Mouse (Mus musculus) lung, postnatal 14 days (tissue): ENCODE measurements at regions not wholly inside any gene's neighbourhood (a gene's known extent, or its start where the extent isn't known, plus 50 kb on each side); places are given as distances from the start of the nearest gene placed in this dataset.
A peak's percentile ranks its signal among the peaks of the same experiment; 100 is the strongest.

Experiments used
- DNase-seq: peaks from one replicate; pipeline ENCODE4 v3.0.0; 2021

DNA sequence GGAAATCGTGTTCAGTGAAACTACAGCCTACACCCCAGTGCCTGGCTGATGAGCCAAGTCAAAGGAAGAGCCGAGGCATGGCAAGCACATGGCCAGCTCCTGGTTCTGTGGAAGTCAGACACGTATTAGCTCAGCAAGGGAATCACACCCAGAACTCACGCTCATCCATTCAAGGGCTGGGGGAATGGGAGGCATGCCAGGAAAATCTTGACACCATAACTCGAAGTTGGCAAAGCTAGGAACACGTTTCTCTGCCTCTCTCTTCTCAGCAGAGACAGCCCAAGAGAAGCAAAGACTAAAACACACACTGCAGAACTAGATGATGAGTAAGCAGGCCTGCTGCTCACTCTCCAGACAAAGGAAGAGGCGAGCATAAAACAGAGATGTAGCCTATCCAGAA lies 53.5 kb upstream of the Ypel5 start:
- DNase-seq: no peak

DNA sequence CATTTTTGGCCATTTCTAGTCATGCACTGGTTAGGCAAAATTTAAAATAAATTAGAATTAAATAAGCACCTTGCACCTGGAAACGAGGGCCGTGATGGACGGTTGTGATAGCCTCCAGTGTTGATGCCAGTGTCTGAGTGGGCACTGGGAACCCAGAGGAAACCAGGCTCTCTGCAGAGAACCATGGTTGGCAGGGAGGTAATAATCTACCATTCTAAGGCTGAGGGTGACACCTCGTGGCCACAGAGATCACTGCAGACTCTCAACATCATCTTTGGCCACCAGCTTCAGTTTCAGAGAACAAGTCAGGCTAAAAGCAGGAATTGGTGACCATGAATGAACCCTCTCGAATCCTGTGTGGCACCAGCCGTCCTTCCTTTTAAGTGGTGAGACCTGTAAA lies 54.5 kb upstream of the Ypel5 start:
- DNase-seq: peak; percentile 73

DNA sequence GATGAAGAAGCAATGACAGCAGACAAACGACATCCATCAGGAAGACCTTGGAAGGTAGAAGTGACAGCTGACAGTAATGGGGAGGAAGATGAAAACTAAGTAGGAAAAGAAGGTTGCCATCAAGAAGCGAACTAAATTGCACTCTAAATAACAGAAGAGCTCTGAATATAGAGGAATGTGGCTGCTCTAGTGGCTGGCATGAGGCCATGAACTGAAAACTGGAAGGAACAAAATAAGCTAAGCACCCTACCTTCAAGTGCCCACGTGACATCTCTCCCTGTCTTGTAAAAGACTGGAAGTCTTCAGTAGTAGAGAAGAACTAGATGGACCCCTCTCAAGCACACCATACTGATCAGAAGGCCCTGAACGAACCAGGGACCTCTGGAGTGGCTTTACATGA lies 68.0 kb upstream of the Ypel5 start:
- peak; percentile 21 for DNase-seq

DNA sequence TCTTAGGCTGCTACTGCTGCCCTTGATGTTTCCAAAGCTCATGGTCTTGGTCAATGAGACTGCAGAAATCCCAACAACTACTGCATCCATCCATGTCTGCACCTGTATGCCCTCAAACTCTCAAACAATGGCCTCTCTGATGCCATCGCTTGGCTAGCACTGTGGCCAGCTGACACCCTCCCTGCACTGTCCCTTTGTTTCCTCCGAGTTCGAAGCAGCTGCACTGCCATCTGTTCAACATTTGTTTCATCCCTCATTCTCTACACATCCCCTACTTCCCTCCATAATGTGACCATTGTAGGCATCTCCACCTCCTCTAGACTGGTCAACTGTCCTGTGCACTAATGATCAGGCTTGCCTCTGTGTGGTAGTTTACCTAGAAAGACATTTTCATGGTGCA lies 75.3 kb upstream of the Ypel5 start:
- DNase-seq: no peak

DNA sequence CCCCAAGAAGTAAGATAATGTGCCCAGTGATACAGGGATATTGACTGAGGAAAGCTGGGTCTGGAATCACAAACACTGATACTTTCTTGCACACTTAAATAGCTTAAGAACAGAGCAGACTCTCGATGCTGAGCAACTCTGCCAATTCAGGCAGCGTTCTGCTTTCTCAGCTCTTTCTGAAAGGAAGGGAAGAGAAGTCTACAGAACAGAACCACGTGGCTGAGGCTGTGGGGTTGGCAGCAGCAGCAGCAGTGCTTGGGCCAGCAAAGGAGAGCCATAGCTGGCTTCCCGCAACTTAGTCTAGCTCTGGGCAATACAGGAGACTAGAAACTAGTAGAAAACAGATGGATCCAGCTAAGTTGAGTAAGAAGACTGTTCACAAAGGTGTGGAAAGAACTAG lies 89.8 kb upstream of the Ypel5 start:
- DNase-seq: no peak

DNA sequence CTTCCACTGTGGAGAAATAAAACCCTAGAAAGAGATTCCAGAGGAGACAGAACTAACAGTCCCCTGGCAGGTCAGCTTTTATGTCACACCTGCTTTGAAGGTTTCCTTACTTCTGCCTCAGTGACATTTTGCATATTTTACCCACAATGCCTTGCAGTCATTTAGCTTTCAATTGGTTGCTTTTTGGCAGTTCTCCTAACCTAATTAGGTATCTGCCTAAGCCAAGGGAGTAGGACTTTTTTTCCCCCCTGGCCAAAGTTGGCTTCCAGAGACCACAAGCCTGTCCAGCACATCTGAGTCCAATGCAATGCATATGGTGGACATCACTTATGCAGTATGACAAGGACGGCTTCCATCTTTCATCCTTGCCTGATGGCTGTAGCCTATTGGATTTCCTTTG lies 103.2 kb upstream of the Ypel5 start:
- DNase-seq: no peak

DNA sequence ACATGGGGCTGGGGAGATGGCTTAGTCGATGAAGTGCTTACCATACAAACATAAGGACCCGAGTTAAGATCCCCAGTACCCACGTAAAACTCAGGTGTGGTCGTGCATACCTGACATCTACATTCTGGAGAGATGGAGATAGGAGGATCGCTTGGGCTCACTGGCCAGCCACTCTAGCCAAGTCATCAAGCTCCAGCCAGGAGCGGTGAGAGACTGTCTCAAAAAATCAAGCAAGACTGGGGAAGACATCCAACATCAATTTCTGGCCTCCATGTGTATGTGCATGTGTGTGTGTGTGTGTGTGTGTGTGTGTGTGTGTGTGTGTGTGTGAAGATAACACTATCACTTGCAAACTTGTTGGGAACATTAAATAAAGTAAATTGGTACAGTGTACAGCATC lies 104.6 kb upstream of the Ypel5 start:
- no peak for DNase-seq

DNA sequence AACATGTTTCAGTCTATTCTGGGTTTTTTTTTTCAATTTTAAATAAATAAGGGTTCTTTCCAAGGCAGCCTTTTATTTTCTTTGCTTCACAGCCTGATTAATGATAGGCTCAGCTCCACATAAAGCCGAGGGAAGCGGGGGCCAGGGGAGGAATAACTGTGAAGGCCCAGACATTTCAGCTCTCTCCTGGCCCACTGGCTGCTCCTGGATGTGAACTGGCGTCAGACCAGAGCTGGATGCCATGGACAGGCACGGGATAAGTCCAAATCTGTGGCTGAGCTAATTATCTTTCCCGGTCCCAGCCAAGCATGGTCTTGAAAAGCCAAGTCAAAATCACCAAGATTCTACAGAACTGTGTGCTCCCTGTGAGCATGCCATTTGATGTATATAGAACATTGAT lies 105.1 kb upstream of the Ypel5 start:
- no peak for DNase-seq

DNA sequence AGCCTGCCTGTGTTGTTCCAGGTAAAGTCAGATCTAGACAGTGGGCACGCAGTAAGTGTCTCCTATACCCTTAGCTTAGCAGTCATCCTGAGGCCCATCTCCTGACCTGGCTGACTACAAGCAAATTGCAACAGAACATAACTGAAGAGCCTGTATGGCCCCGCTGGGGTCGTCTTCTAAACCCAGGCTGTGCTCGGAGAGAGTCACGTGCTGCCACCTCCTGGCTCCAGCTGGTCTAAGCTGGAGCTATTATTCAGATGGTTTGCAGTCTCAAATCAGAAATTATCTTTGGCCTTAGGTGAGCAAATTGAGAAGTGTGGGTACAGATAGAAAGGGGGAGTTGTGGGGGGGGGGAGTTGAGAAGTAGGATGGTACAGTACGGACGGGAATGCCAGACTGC lies 115.5 kb upstream of the Ypel5 start:
- no peak for DNase-seq

DNA sequence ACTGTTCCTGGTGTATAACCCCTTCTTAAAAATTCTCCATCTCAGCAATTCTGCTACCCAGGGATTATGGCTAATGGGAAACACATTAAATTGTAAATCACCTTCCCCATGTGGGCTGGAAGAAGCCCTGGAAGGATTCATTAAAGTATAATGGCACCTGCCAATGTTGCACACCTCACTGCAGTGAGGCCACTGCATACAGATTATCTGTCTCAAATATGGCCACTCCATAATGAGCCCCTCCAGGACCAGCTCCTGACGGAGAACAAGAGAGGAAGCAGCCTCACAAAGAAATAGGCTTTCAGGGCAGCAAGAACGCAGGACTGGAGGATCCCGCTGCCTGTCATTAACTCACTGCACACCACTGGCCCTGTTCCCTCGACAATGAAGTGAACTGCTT lies 115.2 kb upstream of the Alk start:
- DNase-seq: no peak

DNA sequence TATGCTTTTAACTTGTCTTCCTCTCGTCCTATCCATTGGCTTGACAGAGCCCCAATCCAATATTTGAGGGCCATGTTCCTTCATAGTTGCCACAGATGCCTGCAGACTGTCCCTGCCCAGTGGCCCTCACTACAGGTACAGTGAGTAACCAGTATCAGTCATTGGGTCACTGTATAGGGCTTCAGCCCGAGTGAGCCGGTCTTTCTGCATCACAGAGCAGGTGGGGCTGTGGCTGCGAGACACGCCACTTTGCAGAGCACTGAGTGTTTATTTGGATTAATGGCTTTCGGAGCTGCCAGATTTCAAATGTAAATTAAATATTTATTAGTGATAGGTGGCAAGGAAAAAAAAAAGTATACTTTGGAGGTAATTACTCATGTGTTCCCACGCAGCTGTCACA lies 87.2 kb upstream of the Alk start:
- no peak for DNase-seq

DNA sequence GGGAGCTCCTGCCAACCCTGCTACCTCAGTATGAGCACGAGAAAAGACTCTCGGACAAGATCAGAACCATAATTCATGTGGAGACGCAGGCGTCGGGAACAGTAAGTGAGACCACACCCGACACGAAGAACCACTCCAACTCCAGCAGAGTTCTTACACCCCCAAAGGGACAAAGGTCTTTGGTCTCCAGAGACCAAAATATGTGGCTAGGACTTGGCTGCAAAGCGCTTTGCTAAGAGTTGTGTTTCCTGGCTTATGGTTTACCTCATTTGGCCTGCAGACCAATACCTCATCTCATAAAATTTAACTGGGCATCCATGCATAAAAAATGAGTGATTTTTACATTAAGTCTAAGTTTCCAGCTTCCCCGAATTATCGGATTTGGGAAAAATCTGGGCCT lies 85.2 kb upstream of the Alk start:
- DNase-seq: no peak

DNA sequence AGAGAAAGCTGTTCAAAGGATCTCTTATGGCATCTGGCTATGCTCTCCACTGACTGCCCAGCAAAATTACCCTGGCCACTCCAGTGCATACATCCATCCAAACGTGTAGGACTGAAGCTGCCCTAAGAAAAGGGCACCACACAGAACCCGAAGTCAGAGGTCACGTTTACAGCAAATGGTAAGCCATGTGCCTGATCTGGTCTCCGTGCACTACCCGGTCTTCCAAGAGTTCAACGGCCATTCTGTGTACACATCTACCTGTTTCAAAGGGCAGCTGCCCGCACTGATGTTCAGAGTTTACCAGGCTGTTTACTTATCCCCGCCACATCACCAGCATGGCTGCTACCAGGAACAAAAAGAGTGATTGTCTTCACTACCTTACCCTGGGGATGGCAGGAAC lies 84.4 kb upstream of the Alk start:
- no peak for DNase-seq

DNA sequence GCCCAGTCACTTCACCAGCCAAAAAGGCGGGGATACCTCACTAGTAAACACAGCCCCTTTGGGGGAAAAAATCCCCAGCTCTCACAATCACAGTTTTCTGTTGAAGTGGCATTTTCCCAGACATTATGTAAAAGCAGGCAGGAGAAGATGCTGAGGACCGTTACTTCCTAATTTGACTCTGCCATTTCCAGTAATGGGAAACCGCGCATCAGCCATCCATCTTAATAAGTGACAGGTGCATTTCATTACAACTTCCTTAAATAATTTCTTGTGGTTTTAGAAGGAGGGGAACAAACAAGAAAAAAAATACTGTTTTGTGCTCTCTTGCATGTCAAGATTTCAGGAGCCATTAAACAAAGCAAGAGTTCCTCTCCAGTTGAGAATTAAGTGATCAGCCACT lies 70.2 kb upstream of the Alk start:
- no peak for DNase-seq

DNA sequence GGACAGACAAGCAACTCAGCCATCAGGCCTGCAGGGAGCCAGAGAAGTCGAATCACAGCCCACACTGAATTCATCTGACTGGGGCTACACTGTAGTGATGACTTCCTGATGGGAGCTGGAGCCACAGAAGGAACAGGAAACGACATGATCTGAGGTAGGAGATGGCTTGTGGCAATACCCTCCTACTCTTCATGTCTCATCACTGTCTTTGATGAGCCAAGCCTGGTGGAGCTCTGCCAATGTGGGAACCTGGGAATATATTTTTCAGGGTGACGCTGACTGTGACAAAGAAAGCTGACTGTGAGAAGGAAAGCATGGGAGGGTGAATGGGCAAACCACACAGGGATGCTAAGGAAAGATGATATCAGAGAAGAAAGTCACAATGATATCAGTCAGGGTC lies 67.6 kb upstream of the Alk start:
- no peak for DNase-seq

DNA sequence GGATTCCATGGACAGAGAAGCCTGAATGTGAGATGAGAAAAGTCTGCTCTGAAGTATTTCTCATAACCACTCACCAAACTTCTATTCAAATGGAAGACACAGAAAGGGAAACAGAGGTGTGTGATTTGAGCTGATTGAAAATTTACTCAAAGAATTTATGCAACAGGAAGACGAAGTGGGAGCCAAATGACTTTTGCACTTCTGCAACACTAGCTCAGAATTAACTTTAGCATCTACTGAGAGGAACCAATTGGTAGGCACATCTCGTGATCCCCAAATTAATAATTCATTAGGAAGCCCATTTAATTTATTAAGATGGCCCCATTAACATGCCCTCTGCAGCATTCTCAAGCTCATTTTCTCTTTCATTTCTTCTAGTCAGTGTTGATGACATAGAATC lies 62.5 kb upstream of the Alk start:
- DNase-seq: no peak

DNA sequence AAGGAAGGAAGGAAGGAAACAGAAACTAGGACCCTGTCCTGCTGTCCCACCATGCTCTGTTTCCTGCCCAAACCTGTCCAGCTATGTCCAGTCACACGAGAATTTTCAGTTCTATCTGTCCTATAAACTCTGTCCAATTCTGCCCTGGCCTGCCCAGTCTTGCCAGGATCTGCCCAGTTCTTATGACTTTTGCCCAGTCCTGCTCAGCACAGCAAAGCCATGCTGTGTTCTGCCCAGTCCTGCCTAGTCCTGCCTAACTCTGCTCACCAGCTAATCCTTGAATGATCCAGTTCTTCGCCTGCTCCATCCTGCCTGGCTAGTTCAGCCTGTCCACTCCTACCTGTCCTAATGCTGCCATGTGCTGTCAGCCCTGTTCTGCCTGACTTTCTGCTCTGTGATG lies 57.3 kb upstream of the Alk start:
- no peak for DNase-seq

DNA sequence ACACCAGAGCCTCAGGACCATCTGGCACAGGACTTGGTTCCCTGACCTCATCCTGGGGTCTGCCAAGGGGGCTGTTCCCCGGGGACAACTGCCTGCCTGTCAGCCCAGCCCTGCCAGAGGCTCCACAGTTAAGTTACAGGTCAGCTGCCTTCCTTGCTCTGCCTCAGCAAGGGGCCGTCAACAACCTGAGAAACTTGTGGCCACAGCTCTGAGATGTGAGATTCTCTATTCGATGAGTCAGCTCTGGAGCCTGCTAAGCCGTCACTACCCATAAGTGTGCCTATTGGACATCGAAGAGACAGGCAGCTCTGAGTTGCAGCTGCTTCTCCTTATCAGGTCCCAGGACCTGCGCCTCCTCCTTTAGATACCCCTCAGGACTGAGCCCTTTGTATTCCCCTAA lies 54.3 kb upstream of the Alk start:
- no peak for DNase-seq

DNA sequence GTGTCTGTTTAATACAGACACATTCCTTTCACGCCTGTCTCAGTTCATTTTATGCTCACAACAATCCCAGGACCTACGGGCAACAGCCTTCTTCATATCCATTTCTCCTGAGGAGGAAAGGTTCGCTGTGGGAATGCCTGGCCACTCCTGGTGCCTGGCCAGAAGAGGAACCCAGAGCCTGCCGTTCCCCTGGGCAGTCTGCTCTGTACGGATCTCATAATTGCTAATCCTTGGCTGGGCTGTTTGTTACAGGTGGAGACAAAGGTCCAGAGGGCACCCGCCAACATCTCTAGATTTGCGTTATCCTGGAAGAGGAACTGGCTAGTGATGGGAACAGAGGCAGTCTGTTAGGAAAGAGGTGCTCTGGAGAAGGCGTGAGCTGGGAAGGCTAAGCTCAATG lies 53.4 kb upstream of the Alk start:
- no peak for DNase-seq
